Mouse (Mus musculus) liver, postnatal 0 days (tissue): ENCODE data around the gene H2-Oa.

ENCODE experiments used
- CTCF ChIP-seq: sonication (generic); IDR thresholded peaks from 2 replicates; pipeline ENCODE4 v1.5.1; 2016; ENCODE audit warnings: antibody characterized with exemption, low read depth
- EP300 ChIP-seq: IDR thresholded peaks from 2 replicates; pipeline ENCODE4 v1.6.1; 2016; ENCODE audit warnings: antibody characterized with exemption, low read depth, mild to moderate bottlenecking

DNA sequence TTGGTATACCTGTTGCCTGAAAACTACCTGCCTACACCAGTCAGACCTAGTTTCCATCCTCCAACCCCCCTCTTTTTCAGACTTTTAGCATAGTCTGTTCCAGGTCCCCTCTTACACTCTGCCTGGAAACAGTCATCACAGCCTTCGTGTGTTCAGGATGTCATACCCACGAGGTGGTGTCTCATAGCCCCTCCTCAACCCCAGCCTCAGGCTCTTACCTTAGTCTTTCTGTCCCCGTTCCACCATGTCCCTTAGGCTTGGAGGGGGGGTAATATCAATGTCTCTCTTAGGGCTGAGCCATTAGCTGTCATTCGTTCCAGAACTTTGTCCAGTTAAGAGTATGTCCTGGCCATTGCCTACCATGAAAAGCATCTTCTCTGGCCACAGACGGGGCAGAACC is 9.0 kb downstream of the H2-Oa start:
- TF ChIP-seq CTCF = no peak
- no peak for TF ChIP-seq EP300
